Mouse (Mus musculus) neural tube, embryonic 13.5 days (tissue): ENCODE measurements around the gene Fam49a. TPM values are rescaled to one million over a fixed set of nuclear protein-coding genes. Genes with fewer than 3 reads are reported as not detected.

Experiments
- ATAC-seq: fragments of 200-750 bp; cut with Nextera tagmentation; 2 replicates; pipeline ENCODE4 v1.8.0; 2017; ENCODE audit warnings: low read depth, mild to moderate bottlenecking, moderate TSS enrichment, moderate library complexity
- H3K27ac ChIP-seq: fragments of 300-500 bp; sonication (generic); replicated peaks from 2 replicates; pipeline ENCODE4 v1.5.1; 2015; ENCODE audit warnings: moderate library complexity, mild to moderate bottlenecking, inconsistent platforms
- H3K27me3 ChIP-seq: fragments of 300-500 bp; sonication (generic); 2 replicates; pipeline ENCODE4 v1.6.1; 2015; ENCODE audit warnings: mild to moderate bottlenecking, inconsistent platforms
- H3K36me3 ChIP-seq: fragments of 300-500 bp; sonication (generic); 2 replicates; pipeline ENCODE4 v1.6.1; 2015; ENCODE audit warnings: mild to moderate bottlenecking, inconsistent platforms
- H3K4me1 ChIP-seq: fragments of 300-500 bp; sonication (generic); replicated peaks from 2 replicates; pipeline ENCODE4 v1.6.1; 2015; ENCODE audit warnings: inconsistent platforms
- H3K4me2 ChIP-seq: fragments of 300-500 bp; sonication (generic); 2 replicates; pipeline ENCODE4 v1.6.1; 2015; ENCODE audit warnings: inconsistent platforms, mild to moderate bottlenecking, moderate library complexity
- H3K4me3 ChIP-seq: fragments of 300-500 bp; sonication (generic); 2 replicates; pipeline ENCODE4 v1.5.1; 2015; ENCODE audit warnings: mild to moderate bottlenecking, inconsistent platforms
- H3K9ac ChIP-seq: fragments of 300-500 bp; sonication (generic); 2 replicates; pipeline ENCODE4 v1.6.1; 2015; ENCODE audit warnings: moderate library complexity, mild to moderate bottlenecking, inconsistent platforms
- H3K9me3 ChIP-seq: fragments of 300-500 bp; sonication (generic); 2 replicates; pipeline ENCODE4 v1.6.1; 2016; ENCODE audit warnings: inconsistent platforms
- WGBS: fragments of 180-500 bp; shearing (Covaris S2); methylation state at CpG from one replicate; pipeline ENCODE4 v1.1.7; 2015; 5-methylcytosine and 5-hydroxymethylcytosine counted together
- polyA plus RNA-seq: library from polyadenylated mRNA; unstranded; fragments of >200 nt; fragmentation: Nextera tagmentation; extraction: Ambion mirVana; gene quantifications from 2 replicates; pipeline ENCODE4 v1.2.1, GENCODE M21; 2015

The Fam49a gene
- polyA plus RNA-seq, 1 experiment from 2014 or later: 34.1 TPM

GRCm38 (mm10) chr12:12298451-12298850, 36.5 kb downstream of the Fam49a start:
- Histone ChIP-seq H3K4me1 (peaks cover 26% of the 10 kb centered on the region), H3K9ac (no peak overlapping the region), H3K9me3 (no peaks in the 10 kb centered on the region), H3K27me3 (no peaks in the 10 kb centered on the region), H3K4me2 (no peak overlapping the region), H3K27ac (no peak overlapping the region), H3K4me3 (no peak overlapping the region), H3K36me3 (no peaks in the 10 kb centered on the region)
- ATAC-seq: no peak
- 94% methylated on average over 7 of the region's 7 CpGs for WGBS

GRCm38 (mm10) chr12:12299303-12299702, 37.4 kb downstream of the Fam49a start:
- H3K9ac ChIP-seq: no peak overlapping the region
- WGBS: 54% methylated on average over 2 of the region's 2 CpGs
- no peak overlapping the region for H3K4me3 ChIP-seq
- no peaks in the 10 kb centered on the region for H3K36me3 ChIP-seq
- ATAC-seq: peak; percentile 49
- H3K4me1 ChIP-seq: peaks cover 26% of the 10 kb centered on the region
- no peaks in the 10 kb centered on the region for H3K27me3 ChIP-seq
- H3K4me2 ChIP-seq: no peak overlapping the region
- no peaks in the 10 kb centered on the region for H3K9me3 ChIP-seq
- H3K27ac ChIP-seq: no peak overlapping the region

DNA sequence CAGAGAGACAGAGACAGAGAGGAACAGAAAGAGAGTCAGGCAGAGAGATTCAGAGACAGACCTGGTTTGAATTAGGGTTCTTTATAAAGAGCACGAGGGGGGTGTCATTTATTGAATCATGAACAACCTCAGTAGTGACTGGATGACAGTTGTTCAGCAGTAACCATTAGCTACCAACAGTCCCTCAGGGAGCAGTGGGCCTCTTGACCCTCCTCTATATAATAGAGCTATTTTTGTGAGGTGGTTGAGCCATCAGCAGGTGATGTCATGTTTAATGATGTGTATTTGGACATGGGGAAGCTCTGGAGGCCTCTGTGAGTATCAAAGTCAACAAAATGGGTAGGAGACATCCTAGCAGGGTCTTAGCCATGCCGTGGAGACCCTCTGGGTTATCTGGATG, 39.2 kb downstream of the Fam49a start:
- Histone ChIP-seq H3K4me2 (no peak overlapping the region), H3K4me3 (no peak overlapping the region), H3K27ac (no peak overlapping the region), H3K9ac (no peak overlapping the region), H3K27me3 (no peaks in the 10 kb centered on the region), H3K4me1 (peaks cover 26% of the 10 kb centered on the region), H3K9me3 (no peaks in the 10 kb centered on the region), H3K36me3 (peaks cover 18% of the 10 kb centered on the region)
- 82% methylated on average over 2 of the region's 2 CpGs for WGBS
- no peak for ATAC-seq

DNA sequence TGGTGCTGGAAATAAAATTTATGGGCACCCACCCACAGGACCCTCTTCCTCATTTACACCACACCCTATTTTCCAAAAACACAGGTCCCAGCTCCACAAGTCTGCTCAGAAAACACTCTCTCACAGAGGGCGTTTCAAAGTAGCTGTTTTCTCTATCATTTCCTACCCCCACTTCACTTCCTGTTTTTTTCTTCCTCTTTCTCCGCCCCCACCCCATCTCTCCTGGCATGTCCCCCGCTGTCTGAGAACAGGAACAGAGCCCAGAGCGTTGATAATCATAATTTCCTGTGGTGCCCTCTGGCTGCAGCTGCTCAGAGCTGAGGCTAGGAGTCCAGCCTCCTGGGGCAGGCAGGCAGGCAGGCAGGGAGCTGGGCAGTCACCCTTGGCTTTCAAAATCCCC, 39.9 kb downstream of the Fam49a start:
- Histone ChIP-seq H3K36me3 (peaks cover 22% of the 10 kb centered on the region), H3K4me2 (no peak overlapping the region), H3K4me1 (peaks cover 26% of the 10 kb centered on the region), H3K9ac (no peak overlapping the region), H3K4me3 (no peak overlapping the region), H3K9me3 (no peaks in the 10 kb centered on the region), H3K27ac (no peak overlapping the region), H3K27me3 (no peaks in the 10 kb centered on the region)
- 45% methylated on average over 4 of the region's 4 CpGs for WGBS
- no peak for ATAC-seq

DNA sequence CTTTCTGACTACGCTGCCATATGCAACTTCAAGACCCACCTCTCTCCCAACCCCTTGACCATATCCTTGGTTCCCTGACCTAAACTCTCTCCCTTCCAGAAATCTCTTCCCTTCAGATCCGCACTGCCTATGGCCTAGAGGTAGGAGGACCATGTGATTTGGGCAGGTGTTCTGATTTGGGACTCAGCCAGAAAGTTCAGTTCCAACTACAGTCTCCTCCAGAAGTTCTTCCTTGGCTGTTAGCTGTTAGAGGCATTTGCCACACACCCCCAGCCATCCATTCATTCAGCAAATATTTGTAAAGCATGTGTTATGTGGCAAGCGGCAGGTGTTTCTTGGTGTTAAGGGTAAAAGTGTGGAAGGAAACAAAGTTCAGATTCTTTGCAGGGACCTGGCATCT, 44.3 kb downstream of the Fam49a start:
- Histone ChIP-seq H3K9me3 (no peaks in the 10 kb centered on the region), H3K4me3 (no peak overlapping the region), H3K27ac (no peak overlapping the region), H3K4me2 (no peak overlapping the region), H3K27me3 (no peaks in the 10 kb centered on the region), H3K9ac (no peak overlapping the region), H3K36me3 (peaks cover 36% of the 10 kb centered on the region), H3K4me1 (0 out of 2 replicates have a peak, but pooled peaks cover 6% of the 10 kb centered on the region)
- 93% methylated on average over 3 of the region's 3 CpGs for WGBS
- ATAC-seq: no peak

GRCm38 (mm10) chr12:12306814-12307213, 44.9 kb downstream of the Fam49a start:
- WGBS: 91% methylated on average over 6 of the region's 6 CpGs
- no peak for ATAC-seq
- no peak overlapping the region for H3K4me3 ChIP-seq

GRCm38 (mm10) chr12:12307245-12307644, 45.3 kb downstream of the Fam49a start:
- Histone ChIP-seq H3K4me2 (no peak overlapping the region), H3K27ac (no peak overlapping the region), H3K27me3 (no peaks in the 10 kb centered on the region), H3K36me3 (peaks cover 36% of the 10 kb centered on the region), H3K9me3 (no peaks in the 10 kb centered on the region), H3K4me3 (no peak overlapping the region), H3K4me1 (no peaks in the 10 kb centered on the region), H3K9ac (no peak overlapping the region)
- ATAC-seq: no peak
- 95% methylated on average over 8 of the region's 8 CpGs for WGBS

More at GRCm38 (mm10) chr12:12306814-12307213, 44.9 kb downstream of the Fam49a start:
- Histone ChIP-seq H3K27me3 (no peaks in the 10 kb centered on the region), H3K4me2 (no peak overlapping the region), H3K9ac (no peak overlapping the region), H3K36me3 (peaks cover 36% of the 10 kb centered on the region), H3K4me1 (0 out of 2 replicates have a peak, but pooled peaks cover 3% of the 10 kb centered on the region), H3K9me3 (no peaks in the 10 kb centered on the region), H3K27ac (no peak overlapping the region)

GRCm38 (mm10) chr12:12313437-12313836, 51.5 kb downstream of the Fam49a start:
- Histone ChIP-seq H3K27me3 (no peaks in the 10 kb centered on the region), H3K9ac (no peak overlapping the region), H3K4me1 (peaks cover 37% of the 10 kb centered on the region), H3K4me3 (no peak overlapping the region), H3K27ac (no peak overlapping the region), H3K4me2 (no peak overlapping the region), H3K9me3 (no peaks in the 10 kb centered on the region), H3K36me3 (0 out of 2 replicates have a peak, but pooled peaks cover 4% of the 10 kb centered on the region)
- ATAC-seq: no peak

DNA sequence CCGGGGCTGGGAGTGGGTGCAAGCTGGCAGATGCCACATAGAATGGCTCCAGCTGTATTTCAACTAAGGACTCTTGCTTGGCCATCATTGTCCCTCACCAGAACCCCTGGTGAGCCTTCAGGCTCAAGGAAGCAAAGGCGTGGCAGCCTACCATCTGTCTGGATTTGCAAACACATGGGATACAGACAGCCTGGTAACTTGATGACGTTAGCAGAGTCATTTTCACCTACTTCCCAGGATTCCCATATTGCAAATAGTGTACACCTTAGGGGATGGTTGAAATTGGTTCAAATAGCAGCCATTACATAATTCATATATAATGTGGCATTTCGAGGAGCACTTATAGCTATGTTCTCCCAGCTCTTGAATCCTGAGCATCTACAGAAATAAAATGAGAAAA, 52.0 kb downstream of the Fam49a start:
- Histone ChIP-seq H3K4me3 (no peak overlapping the region), H3K4me1 (peaks cover 37% of the 10 kb centered on the region), H3K9ac (no peak overlapping the region), H3K9me3 (no peaks in the 10 kb centered on the region), H3K4me2 (no peak overlapping the region), H3K36me3 (0 out of 2 replicates have a peak, but pooled peaks cover 4% of the 10 kb centered on the region), H3K27ac (0 out of 2 replicates have a peak overlapping the region, but pooled peaks have one; percentile 23), H3K27me3 (no peaks in the 10 kb centered on the region)
- ATAC-seq: no peak
- 61% methylated on average over 4 of the region's 4 CpGs for WGBS

- 0 out of 2 replicates have a peak, but pooled peaks cover 4% of the 10 kb centered on the region for H3K36me3 ChIP-seq
- WGBS: 60% methylated on average over 8 of the region's 8 CpGs
Measured at GRCm38 (mm10) chr12:12314326-12314725, 52.4 kb downstream of the Fam49a start.

DNA sequence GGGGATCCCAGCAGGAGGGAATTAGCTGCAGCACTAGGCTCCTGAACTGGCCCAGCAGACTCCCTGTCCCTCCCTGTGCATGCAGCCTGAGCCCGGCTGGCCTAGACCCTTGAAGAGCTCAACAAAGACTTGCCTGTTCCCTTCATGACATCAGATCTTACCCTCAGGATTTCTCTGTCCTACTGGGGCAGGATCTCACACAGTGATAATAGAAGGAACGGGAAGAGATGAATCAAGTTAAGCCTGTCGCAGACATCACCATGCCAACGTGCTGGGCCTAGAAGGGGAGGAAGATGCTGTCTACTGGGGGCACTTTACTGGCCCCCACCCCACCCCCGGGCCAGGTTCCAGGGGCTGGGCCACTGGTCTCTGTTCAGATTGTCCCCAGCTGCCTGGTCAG, 53.1 kb downstream of the Fam49a start:
- no peak overlapping the region for H3K9ac ChIP-seq
- 12% methylated on average over 5 of the region's 5 CpGs for WGBS
- H3K27ac ChIP-seq: peak overlapping the region; percentile 59
- H3K9me3 ChIP-seq: no peaks in the 10 kb centered on the region
- H3K4me3 ChIP-seq: no peak overlapping the region
- peak; percentile 72 for ATAC-seq
- H3K36me3 ChIP-seq: 0 out of 2 replicates have a peak, but pooled peaks cover 4% of the 10 kb centered on the region
- no peak overlapping the region for H3K4me2 ChIP-seq
- H3K4me1 ChIP-seq: peaks cover 37% of the 10 kb centered on the region
- no peaks in the 10 kb centered on the region for H3K27me3 ChIP-seq

More at GRCm38 (mm10) chr12:12314326-12314725, 52.4 kb downstream of the Fam49a start:
- no peak overlapping the region for H3K9ac ChIP-seq
- peaks cover 37% of the 10 kb centered on the region for H3K4me1 ChIP-seq
- H3K9me3 ChIP-seq: no peaks in the 10 kb centered on the region
- no peak overlapping the region for H3K4me3 ChIP-seq
- H3K27me3 ChIP-seq: no peaks in the 10 kb centered on the region
- H3K27ac ChIP-seq: peak overlapping the region; percentile 23; the same call in 1 of the 2 replicates
- no peak for ATAC-seq
- H3K4me2 ChIP-seq: no peak overlapping the region

DNA sequence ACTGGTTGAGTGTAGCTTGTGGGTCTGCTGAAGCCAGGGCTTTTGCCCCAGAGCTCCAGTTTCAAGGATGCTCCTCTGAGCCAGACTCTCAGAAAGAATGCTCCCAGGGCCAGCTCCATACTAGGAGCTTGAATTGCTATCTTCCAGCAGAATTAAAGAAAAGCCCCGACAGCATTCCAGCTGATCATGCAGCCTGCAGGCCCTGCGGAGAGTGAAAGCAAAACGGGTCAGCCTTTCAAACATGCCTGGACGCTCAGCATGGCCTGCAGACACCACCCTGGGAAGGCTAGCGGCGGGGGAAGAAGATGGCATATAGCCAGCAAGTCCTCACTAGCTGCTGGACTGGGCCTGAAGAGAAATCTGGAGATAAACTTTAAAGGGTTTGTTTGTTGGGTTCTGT, 55.0 kb downstream of the Fam49a start:
- 0 out of 2 replicates have a peak, but pooled peaks cover 4% of the 10 kb centered on the region for H3K36me3 ChIP-seq
- H3K27ac ChIP-seq: peak overlapping the region; percentile 47; the same call in 1 of the 2 replicates
- H3K4me1 ChIP-seq: peaks cover 37% of the 10 kb centered on the region
- H3K9ac ChIP-seq: peak overlapping the region; percentile 17; the same call in 1 of the 2 replicates
- 47% methylated on average over 6 of the region's 6 CpGs for WGBS
- no peak overlapping the region for H3K4me3 ChIP-seq
- ATAC-seq: no peak
- H3K9me3 ChIP-seq: no peaks in the 10 kb centered on the region
- no peak overlapping the region for H3K4me2 ChIP-seq
- H3K27me3 ChIP-seq: no peaks in the 10 kb centered on the region

- H3K4me2 ChIP-seq: no peak overlapping the region
- no peaks in the 10 kb centered on the region for H3K27me3 ChIP-seq
- H3K9me3 ChIP-seq: no peaks in the 10 kb centered on the region
- peaks cover 37% of the 10 kb centered on the region for H3K4me1 ChIP-seq
- no peak for ATAC-seq
- no peak overlapping the region for H3K4me3 ChIP-seq
- 78% methylated on average over 7 of the region's 7 CpGs for WGBS
- H3K27ac ChIP-seq: peak overlapping the region; percentile 47
- H3K36me3 ChIP-seq: 0 out of 2 replicates have a peak, but pooled peaks cover 4% of the 10 kb centered on the region
- no peak overlapping the region for H3K9ac ChIP-seq
Measured at GRCm38 (mm10) chr12:12317606-12318005, 55.7 kb downstream of the Fam49a start.
